Mouse (Mus musculus) erythroblast, adult 5-6 weeks (primary cell): Measurements from ENCODE around the gene Fgl2. TPM values are rescaled to one million over a fixed set of nuclear protein-coding genes. Genes with fewer than 3 reads are reported as not detected.

Experiments used
- ATAC-seq: replicated peaks from 2 replicates; pipeline ENCODE4 v1.8.0; 2016; ENCODE audit warnings: moderate number of reproducible peaks, mild to moderate bottlenecking, moderate TSS enrichment, inconsistent platforms; ENCODE audit not compliant: poor library complexity, low FRiP score, severe bottlenecking
- total RNA-seq, 2 experiments: library from RNA; stranded (forward) in 1 of 2; stranded (reverse) in 1 of 2; fragments of 150-400 nt in 1 of 2; fragments of 200-764, 138-1000 nt in 1 of 2; gene quantifications; 2 replicates each; pipeline versions ENCODE4 v1.2.3 to v1.2.4; 2015 to 2017; ENCODE audit warnings: low replicate concordance in 2 of 2

Fgl2 gene
- total RNA-seq, 2 experiments from 2014 or later, result 10.7 to 12.1 TPM

GRCm38 (mm10) chr5:21383392-21384251, 11.2 kb downstream of the Fgl2 start:
- ATAC-seq, result no peak

GRCm38 (mm10) chr5:21384252-21384960, 12.0 kb downstream of the Fgl2 start:
- ATAC-seq, result no peak

GRCm38 (mm10) chr5:21384976-21385375, 12.5 kb downstream of the Fgl2 start:
- ATAC-seq, result no peak

GRCm38 (mm10) chr5:21386432-21386831, 14.0 kb downstream of the Fgl2 start:
- ATAC-seq, result no peak

- no peak for ATAC-seq
These were observed 14.9 kb downstream of the Fgl2 start for GRCm38 (mm10) chr5:21387340-21387739.

- no peak for ATAC-seq
These were observed 16.4 kb downstream of the Fgl2 start for GRCm38 (mm10) chr5:21388855-21389254.

- no peak for ATAC-seq
These were observed 19.4 kb downstream of the Fgl2 start for GRCm38 (mm10) chr5:21391616-21392384.

- ATAC-seq, result no peak
These were observed 22.1 kb downstream of the Fgl2 start for GRCm38 (mm10) chr5:21394562-21394961.

- ATAC-seq, result no peak
These were observed 22.9 kb downstream of the Fgl2 start for GRCm38 (mm10) chr5:21395205-21395840.

GRCm38 (mm10) chr5:21411261-21411666, 38.8 kb downstream of the Fgl2 start:
- ATAC-seq, result no peak

- no peak for ATAC-seq
These were observed 39.6 kb downstream of the Fgl2 start for GRCm38 (mm10) chr5:21412056-21412455.

- ATAC-seq, result no peak
These were observed 40.9 kb downstream of the Fgl2 start for GRCm38 (mm10) chr5:21413322-21413721.

GRCm38 (mm10) chr5:21414116-21414820, 41.8 kb downstream of the Fgl2 start:
- no peak for ATAC-seq

- no peak for ATAC-seq
These were observed 46.2 kb downstream of the Fgl2 start for GRCm38 (mm10) chr5:21418613-21419012.

GRCm38 (mm10) chr5:21420609-21421008, 48.2 kb downstream of the Fgl2 start:
- ATAC-seq, result no peak

- ATAC-seq, result peak; percentile 100
These were observed 52.5 kb downstream of the Fgl2 start, which contains the start of the genes Ccdc146 and Fam185a for GRCm38 (mm10) chr5:21424614-21425602. TSS of gene Ccdc146 (minus strand) at chr5:21424677. TSS of gene Fam185a (plus strand) at chr5:21424958.

- no peak for ATAC-seq
These were observed 54.2 kb downstream of the Fgl2 start for GRCm38 (mm10) chr5:21426666-21427065.
